Mouse (Mus musculus) right cerebral cortex, postnatal 10 days (tissue): Measurements from ENCODE around the gene Sympk.
A peak's percentile ranks its signal among the peaks of the same experiment; 100 is the strongest.

Source experiments
- DNase-seq, 2 experiments: peaks; one replicate each; pipeline ENCODE4 v3.0.0; 2021; ENCODE audit warnings: low spot score in 2 of 2

The Sympk gene

GRCm38 (mm10) chr7:19083701-19084100 lies 59.5 kb downstream of the Sympk start, which contains the start of gene Dmpk:
Gene Dmpk, plus strand, starts transcription at chr7:19083849.
- no peak for DNase-seq

DNA sequence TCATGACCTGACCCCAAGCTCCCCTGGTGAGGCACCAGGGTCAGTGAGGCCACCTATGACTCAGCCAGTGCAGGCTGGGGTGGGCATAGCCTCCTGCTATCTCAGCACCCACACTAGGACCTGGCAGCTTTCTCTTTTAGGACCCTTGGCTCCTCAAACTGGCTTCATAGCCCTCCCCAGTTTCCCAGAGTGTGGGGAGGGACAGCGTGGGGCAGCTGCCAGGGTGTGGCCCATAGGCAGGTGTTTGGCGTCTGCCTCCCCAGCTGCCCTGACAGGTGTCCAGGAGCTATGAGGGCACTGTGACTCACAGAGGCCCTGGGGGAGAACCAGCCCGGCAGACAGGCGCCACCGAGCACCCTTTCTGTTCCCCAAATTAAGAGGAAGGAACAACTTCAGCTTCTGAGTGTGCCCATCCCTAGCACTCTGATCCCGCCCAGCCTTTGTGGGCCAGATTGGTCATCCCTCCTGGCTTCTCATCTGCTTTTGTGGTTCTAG lies 60.1 kb downstream of the Sympk start:
- no peak for DNase-seq

GRCm38 (mm10) chr7:19084921-19085473 lies 60.8 kb downstream of the Sympk start:
- DNase-seq, result no peak

GRCm38 (mm10) chr7:19085495-19085894 lies 61.3 kb downstream of the Sympk start:
- no peak for DNase-seq

DNA sequence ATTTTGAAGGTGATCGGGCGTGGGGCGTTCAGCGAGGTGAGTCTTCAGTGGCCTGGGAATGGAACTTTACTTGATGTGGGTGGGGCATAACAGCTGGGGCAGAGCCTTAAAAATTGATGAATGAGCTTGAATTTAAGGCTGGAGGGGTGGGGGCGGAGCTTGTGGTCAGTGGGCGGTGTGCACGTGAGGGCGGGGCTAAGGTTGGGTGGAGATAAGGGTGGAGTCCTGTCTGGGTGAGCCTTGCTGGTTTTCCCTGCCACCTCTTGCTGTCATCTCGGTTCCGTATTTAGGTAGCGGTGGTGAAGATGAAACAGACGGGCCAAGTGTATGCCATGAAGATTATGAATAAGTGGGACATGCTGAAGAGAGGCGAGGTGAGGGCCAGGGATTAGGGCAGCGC lies 61.9 kb downstream of the Sympk start:
- DNase-seq, result no peak

DNA sequence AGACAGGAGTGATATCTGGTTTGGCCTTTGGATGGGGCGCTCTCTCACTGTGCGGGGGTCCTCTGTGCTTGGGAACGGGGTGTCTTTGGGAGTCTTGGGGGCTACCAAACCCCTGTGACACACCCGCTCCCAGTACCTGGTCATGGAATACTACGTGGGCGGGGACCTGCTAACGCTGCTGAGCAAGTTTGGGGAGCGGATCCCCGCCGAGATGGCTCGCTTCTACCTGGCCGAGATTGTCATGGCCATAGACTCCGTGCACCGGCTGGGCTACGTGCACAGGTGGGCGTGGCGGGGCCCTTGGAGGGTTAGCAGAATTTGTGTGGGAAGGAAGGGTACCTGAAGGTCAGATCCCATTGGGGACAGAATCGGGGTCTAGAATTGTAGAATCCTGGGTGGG lies 62.6 kb downstream of the Sympk start:
- no peak for DNase-seq

DNA sequence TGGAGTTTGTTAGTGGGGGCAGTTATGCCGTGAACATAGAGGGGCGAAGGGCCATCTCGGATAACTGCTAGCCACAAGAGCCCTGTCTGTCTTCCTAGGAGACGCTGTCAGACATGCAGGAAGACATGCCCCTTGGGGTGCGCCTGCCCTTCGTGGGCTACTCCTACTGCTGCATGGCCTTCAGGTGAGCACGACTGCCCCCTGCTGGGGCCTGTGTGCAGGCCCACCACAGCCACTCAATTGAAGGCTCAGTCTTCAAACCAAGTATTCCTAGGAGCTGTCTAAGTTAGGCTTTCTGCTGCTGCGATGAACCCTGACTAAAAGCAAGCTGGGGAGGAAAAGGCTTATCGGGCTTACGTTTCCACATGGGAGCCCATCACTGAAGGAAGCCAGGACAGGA lies 64.6 kb downstream of the Sympk start:
- DNase-seq, result peak; percentile 56 to 70

- no peak for DNase-seq
Measured at GRCm38 (mm10) chr7:19091913-19092312, 67.7 kb downstream of the Sympk start.

DNA sequence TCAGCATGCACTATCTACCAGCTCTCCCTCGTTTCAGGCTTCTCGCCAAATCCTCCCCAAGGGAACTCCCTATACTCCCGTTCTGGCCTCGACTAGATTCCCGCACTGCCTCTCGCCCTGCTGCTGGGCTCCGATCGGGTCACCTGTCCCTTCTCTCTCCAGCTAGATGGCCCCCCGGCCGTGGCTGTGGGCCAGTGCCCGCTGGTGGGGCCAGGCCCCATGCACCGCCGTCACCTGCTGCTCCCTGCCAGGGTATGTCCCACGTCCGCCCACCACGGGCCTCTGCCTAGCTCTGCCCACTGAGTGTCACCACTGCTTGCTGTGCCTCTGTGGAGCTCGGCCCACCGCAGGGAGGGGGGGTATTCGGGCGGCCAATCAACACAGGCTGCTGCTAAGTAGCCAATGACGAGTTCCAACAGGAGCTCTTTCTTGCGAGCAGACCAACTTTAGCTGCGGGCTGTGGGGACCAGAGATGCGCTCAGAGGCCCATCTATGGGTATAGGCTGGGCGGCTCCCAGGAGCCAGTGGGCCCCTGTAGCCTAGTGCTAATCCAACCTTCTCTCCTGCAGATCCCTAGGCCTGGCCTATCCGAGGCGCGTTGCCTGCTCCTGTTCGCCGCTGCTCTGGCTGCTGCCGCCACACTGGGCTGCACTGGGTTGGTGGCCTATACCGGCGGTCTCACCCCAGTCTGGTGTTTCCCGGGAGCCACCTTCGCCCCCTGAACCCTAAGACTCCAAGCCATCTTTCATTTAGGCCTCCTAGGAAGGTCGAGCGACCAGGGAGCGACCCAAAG lies 68.4 kb downstream of the Sympk start:
- peak; percentile 74 for DNase-seq

- peak; percentile 75 to 81 for DNase-seq
Measured at GRCm38 (mm10) chr7:19093174-19093521, 69.0 kb downstream of the Sympk start.

DNA sequence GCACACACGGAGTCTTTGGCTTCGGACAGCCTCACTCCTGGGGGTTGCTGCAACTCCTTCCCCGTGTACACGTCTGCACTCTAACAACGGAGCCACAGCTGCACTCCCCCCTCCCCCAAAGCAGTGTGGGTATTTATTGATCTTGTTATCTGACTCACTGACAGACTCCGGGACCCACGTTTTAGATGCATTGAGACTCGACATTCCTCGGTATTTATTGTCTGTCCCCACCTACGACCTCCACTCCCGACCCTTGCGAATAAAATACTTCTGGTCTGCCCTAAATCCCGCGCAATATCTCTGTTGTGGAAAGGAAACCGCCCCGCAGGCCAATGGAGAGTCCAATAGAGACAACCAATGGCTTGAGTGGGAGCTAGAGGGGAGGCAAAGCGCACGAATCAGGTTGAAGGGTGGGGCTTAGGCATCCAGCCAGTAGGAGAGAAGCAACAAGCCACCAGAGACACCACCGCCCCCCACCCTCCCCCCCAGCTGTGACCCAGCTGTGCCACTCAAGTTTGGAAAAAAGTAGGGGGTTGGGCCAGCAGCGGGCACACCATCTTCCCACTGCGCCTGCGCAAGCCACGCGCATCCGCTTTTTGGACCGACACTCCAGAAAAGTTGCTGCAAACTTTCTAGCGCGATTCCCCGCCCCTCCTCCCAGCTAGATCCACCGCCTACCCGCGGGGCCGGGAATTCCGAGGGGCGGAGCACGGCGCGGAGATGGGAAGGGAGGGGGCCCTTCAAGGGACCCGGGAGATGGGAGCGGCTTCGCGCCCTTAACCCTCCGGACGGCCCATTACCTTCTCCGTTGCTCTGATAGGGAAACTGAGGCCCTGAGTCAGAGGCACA lies 69.6 kb downstream of the Sympk start:
- peak; percentile 94 for DNase-seq

DNA sequence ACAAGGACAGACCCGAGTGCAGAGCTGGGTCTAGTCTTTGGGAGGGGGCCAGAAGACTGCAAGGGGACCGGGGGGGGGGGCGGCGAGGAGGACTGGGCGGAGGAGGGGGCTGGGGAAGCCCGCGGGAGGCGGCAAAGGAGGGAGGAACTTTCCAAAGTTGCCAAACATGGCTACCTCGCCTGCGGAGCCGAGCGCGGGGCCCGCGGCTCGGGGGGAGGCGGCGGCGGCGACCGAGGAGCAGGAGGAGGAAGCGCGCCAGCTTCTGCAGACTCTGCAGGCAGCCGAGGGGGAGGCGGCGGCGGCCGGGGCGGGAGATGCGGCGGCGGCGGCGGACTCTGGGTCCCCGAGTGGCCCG lies 70.3 kb downstream of the Sympk start, which contains the start of gene Six5:
TSS of gene Six5 (plus strand) at position 124 of the 355 bp plus-strand sequence.
- DNase-seq, result peak; percentile 47 to 53

GRCm38 (mm10) chr7:19094826-19095750 lies 70.9 kb downstream of the Sympk start:
- peak; percentile 50 to 52 for DNase-seq

DNA sequence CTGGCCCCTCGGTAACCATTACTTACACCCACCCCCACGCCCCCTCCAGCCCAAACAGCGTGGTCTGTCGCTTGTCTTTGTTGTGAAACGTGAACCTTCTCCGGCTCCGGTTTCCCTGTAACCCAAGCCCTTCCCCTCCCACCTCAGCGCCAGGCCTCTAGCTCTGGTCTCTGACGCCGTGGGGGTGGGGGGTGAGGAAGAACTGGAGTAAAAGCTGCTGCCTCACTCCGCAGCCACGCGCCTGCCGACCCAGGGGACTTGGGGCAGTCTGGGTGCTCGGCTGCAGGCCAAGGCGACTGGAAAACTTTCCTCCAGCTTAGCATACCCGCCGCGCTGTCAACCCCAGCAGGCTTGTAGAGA lies 71.6 kb downstream of the Sympk start:
- DNase-seq, result peak; percentile 53 to 64

GRCm38 (mm10) chr7:19096421-19096976 lies 72.3 kb downstream of the Sympk start:
- DNase-seq, result no peak

GRCm38 (mm10) chr7:19097217-19097616 lies 73.0 kb downstream of the Sympk start:
- DNase-seq, result no peak

- DNase-seq, result no peak
Measured at GRCm38 (mm10) chr7:19097863-19098262, 73.7 kb downstream of the Sympk start.

DNA sequence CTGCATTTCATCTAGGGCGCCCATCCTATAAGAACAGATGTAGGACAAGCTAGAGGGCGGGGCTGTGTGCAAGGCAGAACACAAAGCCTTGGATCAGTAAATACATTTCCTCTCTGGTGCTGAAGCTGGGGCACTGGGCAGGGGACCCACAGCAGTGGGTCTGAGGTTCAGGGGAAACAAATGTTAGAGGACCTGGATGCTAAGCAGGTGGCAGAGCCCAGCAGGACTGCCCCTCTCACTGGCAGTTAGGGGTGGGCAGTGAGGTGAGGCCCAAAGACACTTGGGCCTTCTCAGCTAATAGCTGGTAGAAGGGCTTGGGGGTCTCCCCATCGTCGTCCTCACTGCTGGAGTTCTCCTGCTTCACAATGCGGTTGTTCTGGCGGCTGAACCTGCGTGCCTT lies 74.6 kb downstream of the Sympk start:
- no peak for DNase-seq

DNA sequence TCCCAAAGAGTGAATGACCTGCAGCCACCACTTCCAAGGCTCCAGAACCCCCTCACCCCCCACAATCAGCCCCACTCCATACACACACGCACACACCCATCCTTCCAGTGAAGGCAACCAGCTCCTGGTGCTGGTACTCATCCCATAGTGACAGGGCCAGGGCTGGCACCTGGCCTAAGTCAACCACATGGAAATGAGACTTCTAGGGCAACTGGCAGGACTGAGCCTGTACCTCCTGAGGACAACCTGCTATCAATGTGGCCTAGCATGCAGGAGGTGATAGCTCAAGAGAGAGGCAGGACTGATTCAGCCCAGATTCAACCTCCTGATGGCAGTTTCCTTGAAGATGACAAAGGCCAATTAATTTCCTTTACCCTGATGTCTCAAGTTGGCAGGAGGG lies 76.1 kb downstream of the Sympk start:
- no peak for DNase-seq

DNA sequence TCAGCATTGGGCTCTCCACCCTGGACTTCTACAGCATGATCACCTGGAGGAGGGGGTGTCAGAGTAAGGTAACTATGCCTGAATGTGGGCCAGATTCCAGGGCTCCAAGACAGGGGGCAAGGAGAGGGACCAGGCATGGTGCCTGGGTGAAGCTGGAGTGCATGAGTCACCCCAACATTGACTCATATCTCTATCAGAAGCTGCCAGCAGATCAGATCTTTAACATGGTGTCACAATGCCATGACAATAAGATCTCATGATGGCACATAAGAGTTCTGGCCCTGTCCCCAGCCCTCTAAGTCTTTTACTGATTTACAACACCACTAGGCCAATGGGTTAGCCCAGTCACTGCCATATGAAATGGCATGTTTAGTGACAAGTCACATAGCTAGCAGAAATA lies 79.6 kb downstream of the Sympk start:
- DNase-seq, result no peak
